Mouse (Mus musculus) kidney, postnatal 10 days (tissue): ENCODE results near the gene Olfr1396.
A peak's percentile ranks its signal among the peaks of the same experiment; 100 is the strongest.

Experiments used
- DNase-seq: peaks from one replicate; pipeline ENCODE4 v3.0.0; 2021; ENCODE audit warnings: mixed read lengths

Gene Olfr1396

GRCm38 (mm10) chr11:49114774-49115173, at the start of gene Olfr1396:
Gene Olfr1396 (minus strand): TSS chr11:49114874.
- DNase-seq, result no peak

- no peak for DNase-seq
Observed at GRCm38 (mm10) chr11:49156821-49157814, 42.4 kb upstream of the Olfr1396 start.

- DNase-seq, result no peak
Observed at GRCm38 (mm10) chr11:49154077-49154476, 39.4 kb upstream of the Olfr1396 start, which contains the start of gene Olfr1394. Gene Olfr1394 (plus strand): TSS chr11:49154377.

GRCm38 (mm10) chr11:49141974-49142373, 27.3 kb upstream of the Olfr1396 start, which contains the start of gene Olfr1395:
Gene Olfr1395 (plus strand): TSS chr11:49142274.
- DNase-seq, result no peak

- no peak for DNase-seq
Observed at GRCm38 (mm10) chr11:49124169-49124568, 9.5 kb upstream of the Olfr1396 start.

GRCm38 (mm10) chr11:49119635-49120034, 5.0 kb upstream of the Olfr1396 start:
- DNase-seq, result no peak

GRCm38 (mm10) chr11:49114158-49114557, 516 bp downstream of the Olfr1396 start:
- DNase-seq, result no peak

GRCm38 (mm10) chr11:49112624-49113219, 2.0 kb downstream of the Olfr1396 start:
- no peak for DNase-seq

- DNase-seq, result no peak
Observed at GRCm38 (mm10) chr11:49111000-49111399, 3.7 kb downstream of the Olfr1396 start.

GRCm38 (mm10) chr11:49108833-49109232, 5.8 kb downstream of the Olfr1396 start:
- DNase-seq, result peak; percentile 68

GRCm38 (mm10) chr11:49107650-49108537, 6.8 kb downstream of the Olfr1396 start:
- DNase-seq, result no peak

GRCm38 (mm10) chr11:49105752-49106151, 8.9 kb downstream of the Olfr1396 start:
- DNase-seq, result no peak

GRCm38 (mm10) chr11:49103047-49103693, 11.5 kb downstream of the Olfr1396 start:
- DNase-seq, result peak; percentile 96

GRCm38 (mm10) chr11:49101500-49101899, 13.2 kb downstream of the Olfr1396 start:
- no peak for DNase-seq

GRCm38 (mm10) chr11:49100409-49100808, 14.3 kb downstream of the Olfr1396 start:
- DNase-seq, result no peak

- no peak for DNase-seq
Observed at GRCm38 (mm10) chr11:49095367-49095766, 19.3 kb downstream of the Olfr1396 start.

GRCm38 (mm10) chr11:49093861-49094660, 20.6 kb downstream of the Olfr1396 start:
- DNase-seq, result no peak

GRCm38 (mm10) chr11:49092786-49093185, 21.9 kb downstream of the Olfr1396 start:
- DNase-seq, result no peak

- DNase-seq, result no peak
Observed at GRCm38 (mm10) chr11:49092053-49092586, 22.6 kb downstream of the Olfr1396 start.

- DNase-seq, result no peak
Observed at GRCm38 (mm10) chr11:49091171-49091570, 23.5 kb downstream of the Olfr1396 start.

- DNase-seq, result no peak
Observed at GRCm38 (mm10) chr11:49090551-49090950, 24.1 kb downstream of the Olfr1396 start.
